Mouse (Mus musculus): ENCODE measurements at regions not wholly inside any gene's neighbourhood (a gene's known extent, or its start where the extent isn't known, plus 50 kb on each side); places are given as distances from the start of the nearest gene placed in this dataset.

DNA sequence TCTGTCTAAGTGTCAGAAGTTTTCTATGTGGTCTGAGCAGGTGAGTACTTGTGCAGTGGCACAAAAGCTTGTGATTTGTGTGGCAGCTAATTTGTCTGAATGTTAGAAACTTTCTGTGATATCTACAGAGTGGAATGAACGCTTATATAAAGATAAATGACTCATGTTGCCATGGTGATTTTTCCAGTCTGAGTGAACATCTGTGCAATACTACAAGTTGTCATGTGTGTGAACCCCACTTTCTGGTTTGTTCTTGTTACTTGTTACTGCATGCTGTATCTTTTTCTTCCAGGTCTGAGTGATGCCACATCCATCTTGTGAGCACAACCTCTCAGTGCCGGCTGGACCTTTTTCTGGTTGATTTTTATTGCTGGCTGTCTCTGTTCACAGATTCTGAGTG lies 96.8 kb downstream of the Btbd35f7 start:
- no peaks in the 10 kb centered on the region for H3K27me3 ChIP-seq (ENCODE audit: insufficient read depth, low read length)
- H3K9me3 ChIP-seq (replicated peaks; ENCODE audit: low read length), result no peaks in the 10 kb centered on the region
- no peak for TF ChIP-seq CTCF (IDR thresholded peaks at IDR 0.05; ENCODE audit: low read depth)
- H3K4me1 ChIP-seq (replicated peaks; ENCODE audit: insufficient read depth, low read length), result no peaks in the 10 kb centered on the region
- ATAC-seq (replicated peaks; ENCODE audit: low FRiP score, low read depth) (no peak), DNase-seq (ENCODE audit: low spot score) (no peak)
- H3K4me3 ChIP-seq (replicated peaks; ENCODE audit: low read depth, low read length), result no peak overlapping the region
- H3K9ac ChIP-seq (ENCODE audit: low read depth, low read length), result no peak overlapping the region
- no peak overlapping the region for H3K27ac ChIP-seq
- WGBS, result 80% methylated on average over 2 of the region's 2 CpGs
- no peaks in the 10 kb centered on the region for H3K36me3 ChIP-seq (ENCODE audit: insufficient read depth, low read length)
- H3K4me2 ChIP-seq (ENCODE audit: low read length), result no peak overlapping the region

DNA sequence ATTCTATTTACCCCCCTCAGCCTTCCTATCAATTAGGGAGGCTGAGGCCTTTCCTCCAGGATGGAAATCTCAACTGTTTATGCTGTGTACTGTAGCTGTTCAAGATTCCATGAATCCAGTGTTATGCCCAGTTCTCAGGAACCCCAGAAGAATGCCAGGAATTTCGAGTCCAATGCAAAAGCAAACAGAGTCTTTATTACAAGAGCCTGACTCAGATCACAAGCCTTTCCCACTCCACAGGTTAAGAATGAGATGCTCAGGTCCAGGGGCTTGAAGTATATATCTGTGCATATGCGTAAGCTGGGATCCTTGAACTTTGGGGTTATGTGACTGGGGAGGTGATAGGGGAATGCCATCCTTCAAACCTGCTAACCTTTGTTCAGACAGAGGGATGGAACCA lies 129.6 kb downstream of the Btbd35f7 start:
- no peak overlapping the region for H3K27ac ChIP-seq
- H3K9me3 ChIP-seq (replicated peaks; ENCODE audit: low read length), result no peaks in the 10 kb centered on the region
- no peak for TF ChIP-seq CTCF (IDR thresholded peaks at IDR 0.05; ENCODE audit: low read depth)
- no peak for DNase-seq (ENCODE audit: low spot score)
- no peaks in the 10 kb centered on the region for H3K27me3 ChIP-seq (ENCODE audit: insufficient read depth, low read length)
- H3K9ac ChIP-seq (ENCODE audit: low read depth, low read length), result no peak overlapping the region
- no peak for ATAC-seq (replicated peaks; ENCODE audit: low FRiP score, low read depth)
- 62% methylated on average over 2 of the region's 2 CpGs for WGBS
- no peak overlapping the region for H3K4me2 ChIP-seq (ENCODE audit: low read length)
- no peak overlapping the region for H3K4me3 ChIP-seq (replicated peaks; ENCODE audit: low read depth, low read length)
- H3K4me1 ChIP-seq (replicated peaks; ENCODE audit: insufficient read depth, low read length), result no peaks in the 10 kb centered on the region
- no peaks in the 10 kb centered on the region for H3K36me3 ChIP-seq (ENCODE audit: insufficient read depth, low read length)

DNA sequence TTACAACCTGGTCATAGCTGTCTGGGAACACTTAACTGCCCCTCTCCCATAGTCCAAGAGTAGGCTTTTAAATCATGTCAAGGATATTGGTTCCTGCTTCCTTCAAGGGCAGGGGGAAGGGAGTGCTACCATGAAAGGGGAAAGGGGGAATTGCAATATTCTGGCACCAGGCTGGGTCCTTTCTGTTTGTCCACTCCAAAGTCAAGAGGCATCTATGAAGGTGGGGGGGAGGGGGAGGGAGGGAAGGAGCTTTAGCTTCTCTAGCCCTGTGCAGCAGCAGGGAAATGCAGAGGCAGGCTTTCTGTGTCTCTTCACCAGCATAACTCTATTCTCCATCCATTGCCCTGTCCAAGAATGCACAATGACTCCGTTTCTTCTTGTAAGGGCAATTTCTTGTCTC lies 130.0 kb downstream of the Btbd35f7 start:
- H3K9me3 ChIP-seq (replicated peaks; ENCODE audit: low read length), result no peaks in the 10 kb centered on the region
- H3K4me2 ChIP-seq (ENCODE audit: low read length), result no peak overlapping the region
- no peak overlapping the region for H3K27ac ChIP-seq
- WGBS, result 83% methylated on average over 1 of the region's 1 CpGs
- H3K9ac ChIP-seq (ENCODE audit: low read depth, low read length), result no peak overlapping the region
- H3K27me3 ChIP-seq (ENCODE audit: insufficient read depth, low read length), result no peaks in the 10 kb centered on the region
- H3K36me3 ChIP-seq (ENCODE audit: insufficient read depth, low read length), result no peaks in the 10 kb centered on the region
- DNase-seq (ENCODE audit: low spot score) (no peak), ATAC-seq (replicated peaks; ENCODE audit: low FRiP score, low read depth) (no peak)
- H3K4me1 ChIP-seq (replicated peaks; ENCODE audit: insufficient read depth, low read length), result no peaks in the 10 kb centered on the region
- no peak overlapping the region for H3K4me3 ChIP-seq (replicated peaks; ENCODE audit: low read depth, low read length)
- no peak for TF ChIP-seq CTCF (IDR thresholded peaks at IDR 0.05; ENCODE audit: low read depth)

DNA sequence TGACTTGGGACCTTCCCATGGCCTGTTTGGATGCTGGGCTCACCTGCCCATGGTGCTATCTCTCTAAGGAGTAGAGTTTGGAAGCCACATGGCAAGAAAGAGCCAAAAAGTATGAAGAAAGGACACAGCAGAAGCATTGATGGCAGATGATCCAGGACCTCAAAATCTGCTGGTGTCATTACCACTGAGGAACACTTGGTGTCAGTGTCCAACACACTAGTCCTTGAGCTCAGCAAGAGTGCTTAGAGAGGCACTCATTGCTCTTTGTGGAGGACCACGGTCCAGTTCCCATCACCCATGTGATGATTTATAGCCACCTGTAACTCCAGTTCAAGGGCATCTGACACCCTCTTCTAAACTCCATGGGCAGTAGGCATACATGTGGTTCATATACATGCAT lies 134.3 kb downstream of the Btbd35f7 start:
- Histone ChIP-seq H3K36me3 (ENCODE audit: insufficient read depth, low read length) (no peaks in the 10 kb centered on the region), H3K4me2 (ENCODE audit: low read length) (no peak overlapping the region), H3K9me3 (replicated peaks; ENCODE audit: low read length) (no peaks in the 10 kb centered on the region), H3K4me1 (replicated peaks; ENCODE audit: insufficient read depth, low read length) (no peaks in the 10 kb centered on the region), H3K9ac (ENCODE audit: low read depth, low read length) (no peak overlapping the region), H3K4me3 (replicated peaks; ENCODE audit: low read depth, low read length) (no peak overlapping the region), H3K27ac (no peak overlapping the region), H3K27me3 (ENCODE audit: insufficient read depth, low read length) (no peaks in the 10 kb centered on the region)
- peak; percentile 19; the same call in 1 of the 2 replicates for TF ChIP-seq CTCF (IDR thresholded peaks at IDR 0.05; ENCODE audit: low read depth)
- ATAC-seq (replicated peaks; ENCODE audit: low FRiP score, low read depth) (no peak), DNase-seq (ENCODE audit: low spot score) (no peak)
- 55% methylated on average over 1 of the region's 1 CpGs for WGBS

Data from kidney, postnatal 0 days (tissue).